Mouse (Mus musculus) heart, adult 2 months (tissue): Measurements from ENCODE around the gene Fam136a.

Experiments used
- CTCF ChIP-seq: fragments of 200-600 bp; IDR thresholded peaks from 2 replicates; pipeline ENCODE4 v1.8.1; 2022; ENCODE audit warnings: antibody characterized with exemption, mild to moderate bottlenecking, moderate library complexity
- EP300 ChIP-seq: fragments of 200-500 bp; IDR thresholded peaks from 2 replicates; pipeline ENCODE4 v1.6.1; 2011; ENCODE audit warnings: low read depth, low read length, control low read depth; ENCODE audit not compliant: insufficient read depth

- TF ChIP-seq EP300, result no peak
- no peak for TF ChIP-seq CTCF
Observed at GRCm38 (mm10) chr6:86403728-86404099, 38.3 kb downstream of the Fam136a start.
